Mouse (Mus musculus): Measurements from ENCODE around the gene Cabin1. TPM values are rescaled to one million over a fixed set of nuclear protein-coding genes. Genes with fewer than 3 reads are reported as not detected.

Gene Cabin1
- total RNA-seq, 2 experiments from 2014 or later = 15.2 to 20.9 TPM

- no peak for DNase-seq
Observed at GRCm38 (mm10) chr10:75702494-75702893, 61.6 kb downstream of the Cabin1 start.

DNA sequence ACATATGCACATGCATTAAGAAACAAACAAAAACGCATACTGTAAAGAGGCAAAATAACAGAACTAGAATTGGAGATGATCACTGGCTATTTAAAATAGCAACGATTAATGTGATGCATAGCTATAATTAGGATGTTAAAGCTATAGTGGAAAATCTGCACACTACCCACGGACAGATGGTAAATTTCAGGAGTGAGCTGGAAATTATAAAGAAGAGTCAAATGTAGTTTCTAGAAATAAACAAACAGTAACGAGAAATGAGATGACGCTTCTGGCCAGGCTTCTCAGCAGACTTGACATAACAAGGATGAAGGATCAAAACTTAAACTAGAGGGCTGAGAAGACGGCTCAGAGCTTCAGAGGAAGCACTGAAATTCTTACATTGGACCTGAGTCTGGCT is 62.9 kb downstream of the Cabin1 start:
- DNase-seq = no peak

GRCm38 (mm10) chr10:75697693-75698092 is 66.4 kb downstream of the Cabin1 start:
- no peak for DNase-seq

- DNase-seq = no peak
Observed at GRCm38 (mm10) chr10:75696597-75697355, 67.4 kb downstream of the Cabin1 start.

DNA sequence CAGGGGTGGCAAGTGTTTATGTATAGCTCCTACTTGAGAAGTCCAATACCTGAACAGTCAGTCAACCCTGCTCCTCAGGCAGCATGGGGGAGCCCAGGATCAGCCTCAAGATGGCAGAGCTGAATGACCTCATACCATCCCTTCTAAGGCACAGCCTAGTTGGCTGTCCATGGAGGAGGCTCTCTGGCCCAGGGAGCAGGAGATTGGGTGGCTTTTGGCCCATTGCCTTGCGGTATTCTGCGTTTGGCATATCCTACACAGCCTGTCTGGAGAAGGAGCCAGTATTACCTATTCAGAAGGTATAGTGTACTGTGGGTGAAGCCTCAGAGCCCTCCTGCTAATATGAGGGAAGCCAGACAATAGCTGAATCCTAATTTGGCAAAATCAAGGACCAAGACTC is 68.6 kb downstream of the Cabin1 start:
- DNase-seq = no peak

- DNase-seq = no peak
Observed at GRCm38 (mm10) chr10:75695078-75695477, 69.1 kb downstream of the Cabin1 start.

DNA sequence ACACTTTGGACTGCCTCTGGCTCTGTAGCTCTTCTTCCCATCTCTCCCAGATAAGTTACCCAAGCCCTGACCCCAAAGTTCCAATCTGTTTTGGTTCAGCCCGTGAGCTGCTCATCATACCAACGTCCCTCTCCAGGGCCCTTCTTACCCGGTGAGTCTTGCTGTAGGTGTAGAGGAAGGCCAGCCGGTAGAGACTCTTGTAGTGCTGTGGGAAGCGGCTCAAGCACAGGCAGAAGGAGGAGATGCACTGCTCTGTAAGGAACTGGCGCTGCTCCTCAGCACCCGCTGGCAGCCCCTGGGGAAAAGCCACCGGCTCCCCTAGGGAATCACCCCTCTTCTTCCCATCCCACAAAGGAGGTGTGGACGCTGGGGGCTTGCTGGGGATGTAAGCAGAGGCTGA is 69.6 kb downstream of the Cabin1 start:
- DNase-seq = no peak

DNA sequence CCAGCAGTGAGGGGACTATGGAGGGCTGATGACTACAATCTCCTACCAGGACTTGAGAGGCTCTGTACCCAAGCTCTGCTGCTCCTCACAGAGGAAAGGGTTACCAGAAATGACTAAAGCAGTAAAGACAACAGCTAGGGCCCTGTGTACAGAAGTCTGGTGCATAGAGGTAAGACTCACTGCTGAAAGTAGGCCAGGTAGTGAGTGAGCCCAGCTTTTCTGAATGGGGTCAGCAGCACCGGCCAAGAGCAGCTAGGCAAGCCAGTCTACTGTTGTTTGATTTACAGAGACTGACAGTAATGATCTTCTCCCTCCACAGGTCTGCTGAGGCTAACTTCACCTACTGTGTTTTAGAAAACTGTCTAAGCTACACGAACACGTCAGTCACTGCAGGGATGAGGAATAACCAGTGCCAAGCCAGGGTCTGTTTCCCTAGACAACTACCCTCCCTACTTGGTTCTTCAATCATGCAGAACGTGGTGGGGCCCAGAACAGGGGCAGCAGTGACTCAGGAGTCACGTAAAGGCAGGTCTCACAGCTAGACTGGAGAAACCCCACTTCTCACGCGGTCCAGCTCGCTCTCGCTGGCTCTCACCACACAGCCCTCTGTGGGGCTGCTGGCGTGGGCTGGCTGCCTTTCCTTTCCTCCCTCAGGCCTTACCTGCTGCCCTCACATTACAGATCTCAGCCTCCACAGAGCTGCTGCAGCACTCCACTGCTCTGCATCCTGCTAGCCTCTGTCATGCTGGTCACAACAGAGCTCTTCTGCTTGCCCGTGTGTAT is 70.5 kb downstream of the Cabin1 start:
- DNase-seq = no peak

DNA sequence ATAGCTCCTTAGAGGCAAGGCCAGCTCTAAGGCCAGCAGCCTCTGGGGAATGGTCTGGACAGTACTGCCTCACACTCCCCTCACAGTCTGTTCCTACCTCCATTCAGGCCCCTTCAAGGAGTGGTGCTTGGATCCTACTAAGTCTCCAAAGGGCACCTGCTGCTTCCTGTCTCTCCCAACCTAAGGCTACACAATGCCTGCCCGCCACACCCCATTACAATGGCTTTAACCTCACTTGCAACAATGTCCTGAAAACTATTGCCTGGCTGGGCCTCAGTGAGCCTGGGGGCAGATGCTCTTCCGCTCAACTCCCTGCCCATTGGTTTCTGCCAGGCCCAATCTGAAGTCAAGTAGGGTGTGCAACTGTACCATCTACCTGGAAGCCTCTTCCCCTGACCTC is 75.5 kb downstream of the Cabin1 start:
- no peak for DNase-seq

- no peak for DNase-seq
Observed at GRCm38 (mm10) chr10:75686724-75687123, 77.4 kb downstream of the Cabin1 start.

DNA sequence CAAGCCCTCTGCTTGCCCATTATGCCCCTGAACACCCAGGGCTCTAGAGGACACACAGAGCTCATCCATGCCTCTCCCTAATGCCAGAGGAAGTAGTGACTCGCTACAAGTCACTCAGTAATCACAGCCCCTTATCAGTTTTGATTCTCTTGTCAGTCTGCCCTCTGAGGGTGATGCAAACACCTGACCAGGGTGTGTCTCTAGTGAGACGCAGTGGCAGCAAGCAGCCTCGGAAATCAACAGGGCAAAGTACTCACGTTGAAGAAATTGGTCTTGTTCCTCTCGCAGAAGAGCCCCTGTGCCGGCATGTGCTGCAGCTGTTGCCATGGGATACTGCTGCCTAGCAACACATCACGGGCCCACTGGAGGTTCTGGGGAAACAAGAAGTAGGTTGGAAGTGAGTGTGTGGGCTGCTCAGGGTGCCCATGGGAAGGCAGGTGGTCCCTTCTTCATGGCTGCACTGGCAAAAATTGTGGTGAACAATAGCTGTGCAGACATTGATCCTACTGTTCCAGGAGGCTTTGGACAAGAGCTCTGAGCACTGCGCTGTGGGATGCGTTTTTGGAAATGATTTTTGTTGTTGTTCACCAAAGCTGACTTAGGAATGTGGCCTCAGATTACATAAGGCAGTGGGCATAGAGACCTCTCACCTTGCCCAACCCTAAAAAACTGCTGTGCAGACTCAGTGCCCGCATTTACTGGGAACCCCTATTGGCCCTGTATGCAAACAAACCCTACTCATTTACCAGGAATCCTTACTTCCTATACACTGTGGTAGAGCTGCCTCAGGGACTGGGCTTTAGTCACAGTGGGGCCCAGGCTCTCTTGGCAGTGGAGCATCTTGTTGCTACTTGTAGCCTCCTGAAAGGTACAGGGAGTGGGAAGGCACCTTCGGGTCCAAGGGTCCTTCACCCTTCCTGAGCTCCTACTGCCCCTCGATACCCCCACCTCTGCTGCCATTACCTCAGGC is 79.8 kb downstream of the Cabin1 start:
- DNase-seq = no peak

- DNase-seq = no peak
Observed at GRCm38 (mm10) chr10:75680574-75681001, 83.6 kb downstream of the Cabin1 start.

DNA sequence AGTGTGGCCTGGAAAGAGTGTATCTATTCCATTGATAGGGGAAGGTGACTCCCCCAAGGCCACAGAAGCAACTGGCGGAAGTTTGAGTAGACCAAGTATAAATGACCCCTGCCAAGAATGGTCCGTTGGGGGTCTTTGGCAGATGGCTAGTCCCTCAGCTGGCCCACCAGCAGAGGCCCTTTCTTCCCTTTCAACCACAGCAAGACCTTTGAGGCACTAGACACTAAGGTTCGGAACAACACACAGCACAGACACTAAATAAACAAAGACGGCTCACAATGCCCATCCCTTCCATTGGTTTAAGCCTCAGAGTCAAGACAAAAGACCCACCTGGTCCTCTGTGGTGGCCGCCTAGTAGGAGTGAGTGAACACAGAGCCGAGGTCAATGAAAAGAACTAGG is 84.9 kb downstream of the Cabin1 start:
- no peak for DNase-seq

DNA sequence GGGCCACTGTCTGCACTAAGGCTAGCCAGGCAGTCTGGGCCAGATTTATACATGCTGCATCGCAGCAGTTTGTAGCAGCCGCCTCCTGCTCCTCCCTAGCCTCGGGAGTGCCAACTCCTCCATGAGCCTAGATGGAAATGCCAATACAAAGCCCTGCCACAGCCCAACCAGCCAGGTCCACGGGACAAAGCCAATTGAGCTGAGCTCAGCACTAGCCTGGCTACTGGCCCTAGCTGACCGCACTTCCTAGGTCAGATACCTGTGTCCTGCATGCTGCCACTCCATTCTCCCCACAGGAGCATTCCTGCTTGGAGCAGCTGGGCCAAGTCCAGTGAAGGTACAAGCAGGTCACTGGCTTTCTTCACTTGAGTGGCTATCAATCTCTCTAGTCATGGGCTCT is 86.2 kb downstream of the Cabin1 start:
- DNase-seq = peak; percentile 55 to 65

GRCm38 (mm10) chr10:75677571-75677970 is 86.6 kb downstream of the Cabin1 start:
- peak in 1 of 2 experiments; percentile 21 for DNase-seq

GRCm38 (mm10) chr10:75676819-75677565 is 87.1 kb downstream of the Cabin1 start:
- DNase-seq = peak; percentile 69 to 82

- no peak for DNase-seq
Observed at GRCm38 (mm10) chr10:75676286-75676685, 87.9 kb downstream of the Cabin1 start.

GRCm38 (mm10) chr10:75675594-75675993 is 88.5 kb downstream of the Cabin1 start:
- DNase-seq = peak; percentile 32 to 33

DNA sequence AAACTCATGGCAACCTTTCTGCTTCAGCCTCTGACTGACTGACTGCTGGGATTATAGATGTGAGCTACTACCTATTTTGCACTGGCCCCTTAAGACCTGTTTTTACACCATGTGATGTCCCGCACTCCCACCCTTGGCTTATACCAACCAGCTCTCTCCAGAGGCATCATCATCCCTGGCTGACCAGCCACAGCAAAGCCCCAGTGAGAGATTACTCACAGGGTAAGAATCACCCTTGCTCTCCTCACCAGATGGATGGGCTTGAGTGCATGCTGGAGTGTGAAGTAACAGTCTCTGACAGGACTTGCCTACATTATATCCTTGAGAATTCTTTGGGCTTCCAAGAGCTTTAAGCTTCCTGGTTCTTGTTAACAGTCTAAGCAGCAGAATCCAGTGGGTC is 94.2 kb downstream of the Cabin1 start:
- DNase-seq = no peak

DNA sequence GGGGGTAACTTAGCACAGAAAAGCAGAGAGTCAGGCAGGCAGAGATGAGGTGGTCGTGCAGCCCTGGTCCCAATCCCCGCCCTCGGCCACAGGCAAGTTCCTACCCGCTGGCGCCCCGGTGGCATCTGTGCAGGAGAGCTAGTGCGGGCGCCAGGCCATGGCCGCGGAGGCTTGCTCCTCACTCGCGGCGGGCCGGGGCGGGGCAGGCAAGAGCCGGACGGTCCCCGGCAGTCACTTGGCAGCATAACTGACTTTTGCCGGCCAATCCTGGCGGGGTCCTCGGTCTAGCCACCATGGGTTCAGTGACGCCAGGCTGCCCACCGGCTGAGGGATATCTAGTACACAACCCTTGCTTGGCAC is 96.2 kb downstream of the Cabin1 start:
- DNase-seq = peak in 1 of 2 experiments; percentile 84

DNA sequence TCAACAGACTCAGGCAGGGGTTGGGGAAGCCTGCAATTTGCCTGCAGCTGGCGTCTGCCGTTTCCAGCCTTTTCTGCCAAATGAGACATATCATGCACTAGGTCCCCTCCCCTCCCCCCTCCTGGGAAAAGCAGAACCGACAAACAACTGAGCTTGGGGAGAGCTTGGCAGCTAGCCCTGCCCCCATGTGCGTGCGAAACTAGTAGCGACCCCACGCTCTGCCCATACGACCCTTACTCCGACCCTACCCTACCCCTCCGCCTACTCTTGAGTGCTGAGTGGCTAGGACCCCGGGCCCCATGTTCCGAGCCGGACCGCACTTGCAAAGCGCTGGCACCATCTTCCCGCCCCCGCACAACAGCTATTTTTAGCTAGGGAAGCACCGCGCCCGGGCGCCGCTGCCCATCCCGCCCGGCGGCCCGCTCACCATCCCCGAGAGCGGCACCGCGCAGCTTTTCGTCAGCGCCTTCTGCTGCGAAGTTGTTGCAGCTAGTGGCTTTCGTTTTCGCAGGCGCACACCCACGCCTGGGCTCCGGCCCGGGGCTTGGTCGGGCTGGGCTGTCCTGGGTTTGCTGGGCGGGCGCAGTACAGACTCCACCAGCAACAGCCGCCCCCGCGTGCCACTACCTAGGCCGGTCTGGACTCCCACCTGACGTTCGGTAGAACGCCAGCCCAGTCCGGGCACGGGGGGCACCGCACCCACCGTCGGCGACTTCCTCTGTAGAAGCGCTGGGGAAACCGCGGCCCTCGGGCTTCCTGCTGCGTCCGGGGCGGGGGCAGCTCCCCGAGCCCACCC is 96.8 kb downstream of the Cabin1 start:
- DNase-seq = peak; percentile 85
